Mouse (Mus musculus) effector memory CD4-positive, alpha-beta T cell, adult 5 months (primary cell): ENCODE results near the gene Sult2a7. TPM values are rescaled to one million over a fixed set of nuclear protein-coding genes. Genes with fewer than 3 reads are reported as not detected.

ENCODE experiments used
- polyA plus RNA-seq: library from polyadenylated mRNA; unstranded; fragments of 100-300 nt; shearing (Covaris generic); gene quantifications from one replicate; pipeline ENCODE4 v1.2.1, GENCODE M21; 2017

Sult2a7 gene
- polyA plus RNA-seq: not detected

GRCm38 (mm10) chr7:14494130-14494529, at the start of gene Sult2a7:
Gene Sult2a7, minus strand, starts transcription at chr7:14494230.

DNA sequence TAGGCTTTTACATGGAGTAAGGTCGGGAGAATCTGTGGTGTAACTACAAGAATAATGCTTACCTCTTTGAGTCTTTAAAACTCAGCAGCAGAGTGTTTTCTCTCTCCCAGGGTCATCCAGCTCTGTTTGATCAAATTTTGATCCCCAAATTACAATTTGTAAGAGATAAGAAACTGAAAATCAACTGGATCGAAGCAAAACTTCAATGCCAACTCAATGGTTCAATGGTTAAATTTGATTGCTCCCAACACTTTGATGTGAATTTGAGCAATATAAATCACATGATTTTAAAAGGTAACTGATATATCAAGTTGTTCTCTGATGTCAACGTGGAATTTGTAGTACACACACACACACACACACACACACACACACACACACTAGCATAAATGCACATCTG, 47.5 kb downstream of the Sult2a7 start, which contains the start of gene Sult2a8:
Sult2a8 (minus strand) TSS at position 236 of the 400 bp plus-strand sequence.

Other genes with a start within 250 kb of the Sult2a7 start
- gene Sult2a6, start 239.4 kb downstream of the Sult2a7 start, polyA plus RNA-seq: not detected
- not detected for gene Obox8, start 160.7 kb downstream of the Sult2a7 start, polyA plus RNA-seq
- not detected for gene Sult2a8, start 47.5 kb downstream of the Sult2a7 start, polyA plus RNA-seq
- gene Vmn1r90, start 69.3 kb upstream of the Sult2a7 start, polyA plus RNA-seq: not detected
- gene Obox7, start 165.3 kb upstream of the Sult2a7 start, polyA plus RNA-seq: not detected